In the genomic region with DNA sequence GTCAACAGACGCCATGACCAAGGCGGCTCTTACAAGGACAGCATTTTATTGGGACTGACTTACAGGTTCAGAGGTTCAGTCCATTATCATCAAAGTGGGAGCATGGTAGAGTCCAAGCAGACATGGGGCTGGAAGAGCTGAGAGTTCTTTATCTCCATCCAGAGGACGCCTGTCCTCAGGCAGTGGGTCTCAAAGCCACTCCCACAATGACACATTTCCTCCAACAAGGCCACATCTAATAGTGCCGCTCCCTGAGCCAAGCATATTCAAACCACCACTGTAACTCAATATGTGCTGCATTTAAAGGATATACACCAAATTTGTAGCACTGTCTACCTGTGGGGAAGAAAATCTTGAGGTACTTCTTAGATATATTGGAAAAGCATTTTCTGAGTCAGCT, we compare ENCODE assay signal across 12 mouse cellular contexts. TPM values are rescaled to one million over a fixed set of nuclear protein-coding genes. Genes with fewer than 3 reads are reported as not detected.
"Had no signal": no experiment of that assay in that cellular context is flagged by ENCODE, and none has a peak within 500 bp of the region (broad histone marks: within the 10 kb centered on the region; RNA-seq: fewer than 3 reads in every experiment).

No protein-coding gene starts in this region.

- H3K9ac ChIP-seq: limb, embryonic 13.5 days; liver, embryonic 14.5 days; midbrain, embryonic 12.5 days; stomach, embryonic 15.5 days had no signal

- H3K27me3 ChIP-seq: limb, embryonic 13.5 days; midbrain, embryonic 12.5 days; stomach, embryonic 15.5 days had no signal

- H3K9me3 ChIP-seq: limb, embryonic 13.5 days; midbrain, embryonic 12.5 days; stomach, embryonic 15.5 days had no signal

- H3K4me1 ChIP-seq: limb, embryonic 13.5 days; midbrain, embryonic 12.5 days; stomach, embryonic 15.5 days had no signal

- H3K4me2 ChIP-seq: limb, embryonic 13.5 days; midbrain, embryonic 12.5 days; stomach, embryonic 15.5 days had no signal

- H3K4me3 ChIP-seq: layer of hippocampus, adult 2 months; limb, embryonic 13.5 days; midbrain, embryonic 12.5 days; stomach, embryonic 15.5 days had no signal

- DNase-seq: kidney, postnatal 10 days; kidney, postnatal 4 days; left cerebral cortex, postnatal 4 days; lung, adult 18-20 months; right cerebral cortex, postnatal 14 days; thymus, postnatal 36 days had no signal

- H3K27ac ChIP-seq: layer of hippocampus, adult 2 months; limb, embryonic 13.5 days; liver, embryonic 14.5 days; midbrain, embryonic 12.5 days; stomach, embryonic 15.5 days had no signal

RNA-seq across cellular contexts. Expression of gene Gm45623, which starts 19.0 kb away (rescaled TPM):
- total RNA-seq: liver, adult 2 months had no signal
- polyA plus RNA-seq: liver, adult 2 months; liver, embryonic 14.5 days had no signal
